14 mouse cellular contexts compared by ENCODE assay signal in genomic region chr11:78815986-78816792, GRCm38 (mm10). TPM values are rescaled to one million over a fixed set of nuclear protein-coding genes. Genes with fewer than 3 reads are reported as not detected.
A peak's percentile ranks its signal among the peaks of the same experiment; 100 is the strongest.
DNase-seq lines count a peak whose midpoint lies in the region; ATAC-seq lines count a peak whose summit lies in the region.
"Had no signal": no experiment of that assay in that cellular context is flagged by ENCODE, and none has a peak within 500 bp of the region (broad histone marks: within the 10 kb centered on the region; RNA-seq: fewer than 3 reads in every experiment).

No protein-coding gene starts in this region.

- WGBS in embryonic facial prominence, embryonic 14.5 days: 53% methylated on average over 14 of the region's 14 CpGs
- 55% methylated on average over 14 of the region's 14 CpGs for WGBS in embryonic facial prominence, embryonic 10.5 days
- 63% methylated on average over 14 of the region's 14 CpGs for WGBS in hindbrain, embryonic 11.5 days
- 24% methylated on average over 14 of the region's 14 CpGs for WGBS in midbrain, embryonic 13.5 days
- WGBS in limb, embryonic 10.5 days: 64% methylated on average over 14 of the region's 14 CpGs

- H3K36me3 ChIP-seq in embryonic facial prominence, embryonic 14.5 days (ENCODE audit: control insufficient read depth, insufficient read depth, low read length): no peaks in the 10 kb centered on the region
- no peaks in the 10 kb centered on the region for H3K36me3 ChIP-seq in embryonic facial prominence, embryonic 10.5 days (replicated peaks)
- no peaks in the 10 kb centered on the region for H3K36me3 ChIP-seq in hindbrain, embryonic 11.5 days (ENCODE audit: control insufficient read depth, insufficient read depth, low read length)
- no peaks in the 10 kb centered on the region for H3K36me3 ChIP-seq in midbrain, embryonic 13.5 days
- no peaks in the 10 kb centered on the region for H3K36me3 ChIP-seq in limb, embryonic 10.5 days
- H3K36me3 ChIP-seq: heart, embryonic 13.5 days; limb, embryonic 15.5 days had no signal

- no peaks in the 10 kb centered on the region for H3K9me3 ChIP-seq in embryonic facial prominence, embryonic 14.5 days (ENCODE audit: control insufficient read depth, low read length)
- H3K9me3 ChIP-seq in embryonic facial prominence, embryonic 10.5 days: no peaks in the 10 kb centered on the region
- H3K9me3 ChIP-seq in hindbrain, embryonic 11.5 days (ENCODE audit: control insufficient read depth, low read length): no peaks in the 10 kb centered on the region
- no peaks in the 10 kb centered on the region for H3K9me3 ChIP-seq in midbrain, embryonic 13.5 days
- H3K9me3 ChIP-seq in limb, embryonic 10.5 days (replicated peaks): no peaks in the 10 kb centered on the region
- H3K9me3 ChIP-seq: heart, embryonic 13.5 days; limb, embryonic 15.5 days had no signal

- no peak overlapping the region for H3K9ac ChIP-seq in embryonic facial prominence, embryonic 14.5 days (ENCODE audit: low read depth, low read length)
- H3K9ac ChIP-seq in hindbrain, embryonic 11.5 days (ENCODE audit: low read depth, low read length): no peak overlapping the region
- H3K9ac ChIP-seq in midbrain, embryonic 13.5 days (replicated peaks): no peak overlapping the region
- H3K9ac ChIP-seq: heart, embryonic 13.5 days; limb, embryonic 15.5 days; lung, embryonic 14.5 days had no signal

- H3K27me3 ChIP-seq in embryonic facial prominence, embryonic 14.5 days (replicated peaks; ENCODE audit: control insufficient read depth, insufficient read depth, low read length): no peaks in the 10 kb centered on the region
- peaks cover 31% of the 10 kb centered on the region for H3K27me3 ChIP-seq in embryonic facial prominence, embryonic 10.5 days (replicated peaks; ENCODE audit: low read depth, poor library complexity, severe bottlenecking)
- no peaks in the 10 kb centered on the region for H3K27me3 ChIP-seq in hindbrain, embryonic 11.5 days (ENCODE audit: control insufficient read depth, insufficient read depth, low read length)
- H3K27me3 ChIP-seq in midbrain, embryonic 13.5 days: peaks cover 9% of the 10 kb centered on the region
- peaks cover 14% of the 10 kb centered on the region; the same call in 1 of the 2 replicates for H3K27me3 ChIP-seq in limb, embryonic 10.5 days (ENCODE audit: low read depth, poor library complexity, severe bottlenecking)
- H3K27me3 ChIP-seq: heart, embryonic 13.5 days; limb, embryonic 15.5 days had no signal

- peaks cover 7% of the 10 kb centered on the region; the same call in 1 of the 2 replicates for H3K4me1 ChIP-seq in embryonic facial prominence, embryonic 14.5 days (ENCODE audit: control insufficient read depth, insufficient read depth, low read length)
- peaks cover 45% of the 10 kb centered on the region for H3K4me1 ChIP-seq in embryonic facial prominence, embryonic 10.5 days
- H3K4me1 ChIP-seq in hindbrain, embryonic 11.5 days (replicated peaks; ENCODE audit: control insufficient read depth, insufficient read depth, low read length): peaks cover 8% of the 10 kb centered on the region
- H3K4me1 ChIP-seq in midbrain, embryonic 13.5 days (replicated peaks): peaks cover 71% of the 10 kb centered on the region
- peaks cover 37% of the 10 kb centered on the region for H3K4me1 ChIP-seq in limb, embryonic 10.5 days

- peak; percentile 56 for DNase-seq in embryonic facial prominence, embryonic 14.5 days (ENCODE audit: low spot score)
- no peak for DNase-seq in embryonic facial prominence, embryonic 10.5 days (ENCODE audit: low spot score)
- DNase-seq in hindbrain, embryonic 11.5 days (ENCODE audit: low spot score): no peak
- DNase-seq in lung, postnatal 10 days: no peak
- DNase-seq in limb, embryonic 10.5 days (ENCODE audit: low spot score): no peak
- DNase-seq in thymus, adult 18-20 months: no peak
- DNase-seq: cerebellum, adult 9-11 months; gastrocnemius, postnatal 10 days; lung, embryonic 14.5 days; thymus, adult 2 months had no signal

- no peak overlapping the region for H3K4me2 ChIP-seq in embryonic facial prominence, embryonic 14.5 days (ENCODE audit: low read depth, low read length)
- H3K4me2 ChIP-seq in hindbrain, embryonic 11.5 days (replicated peaks; ENCODE audit: low read depth, low read length): no peak overlapping the region
- 0 out of 2 replicates have a peak overlapping the region, but pooled peaks have one; percentile 20 for H3K4me2 ChIP-seq in midbrain, embryonic 13.5 days (replicated peaks)
- H3K4me2 ChIP-seq: heart, embryonic 13.5 days; limb, embryonic 15.5 days; lung, embryonic 14.5 days had no signal

- peak; percentile 78; the same call in 1 of the 2 replicates for ATAC-seq in embryonic facial prominence, embryonic 14.5 days (ENCODE audit: low read depth)
- ATAC-seq in hindbrain, embryonic 11.5 days (ENCODE audit: low FRiP score): no peak
- peak; percentile 67 for ATAC-seq in midbrain, embryonic 13.5 days
- no peak for ATAC-seq in cerebellum, adult (ENCODE audit: insufficient number of reproducible peaks, low FRiP score, low TSS enrichment)

- H3K27ac ChIP-seq in embryonic facial prominence, embryonic 14.5 days (replicated peaks; ENCODE audit: low read depth, low read length): no peak overlapping the region
- no peak overlapping the region for H3K27ac ChIP-seq in embryonic facial prominence, embryonic 10.5 days (replicated peaks)
- H3K27ac ChIP-seq in hindbrain, embryonic 11.5 days (ENCODE audit: low read depth, low read length): 0 out of 2 replicates have a peak overlapping the region, but pooled peaks have one; percentile 30
- H3K27ac ChIP-seq in midbrain, embryonic 13.5 days: peak overlapping the region; percentile 83
- no peak overlapping the region for H3K27ac ChIP-seq in limb, embryonic 10.5 days
- H3K27ac ChIP-seq: heart, embryonic 13.5 days; limb, embryonic 15.5 days had no signal

- H3K4me3 ChIP-seq in embryonic facial prominence, embryonic 14.5 days (ENCODE audit: low read depth, low read length): no peak overlapping the region
- H3K4me3 ChIP-seq in embryonic facial prominence, embryonic 10.5 days: no peak overlapping the region
- H3K4me3 ChIP-seq in hindbrain, embryonic 11.5 days (ENCODE audit: low read depth, low read length): no peak overlapping the region
- H3K4me3 ChIP-seq in midbrain, embryonic 13.5 days (replicated peaks): no peak overlapping the region
- H3K4me3 ChIP-seq in limb, embryonic 10.5 days: no peak overlapping the region
- H3K4me3 ChIP-seq: heart, embryonic 13.5 days; limb, embryonic 15.5 days had no signal

RNA-seq across cellular contexts. Expression of gene Lyrm9, which starts 10.2 kb away (rescaled TPM):
- polyA plus RNA-seq in embryonic facial prominence, embryonic 14.5 days (2014; fragmentation: Nextera tagmentation; extraction: Ambion mirVana): 10.5 and 14.2 TPM in 2 replicates
- polyA plus RNA-seq in embryonic facial prominence, embryonic 10.5 days (2016; fragmentation: Nextera tagmentation; extraction: Ambion mirVana): 18.9 and 24.5 TPM in 2 replicates
- polyA plus RNA-seq in hindbrain, embryonic 11.5 days (2014; fragmentation: Nextera tagmentation; extraction: Ambion mirVana): 16.6 and 19.8 TPM in 2 replicates
- polyA plus RNA-seq in midbrain, embryonic 13.5 days (2015; fragmentation: Nextera tagmentation; extraction: Ambion mirVana): 25.3 and 28.2 TPM in 2 replicates
- 13.9 and 17.8 TPM in 2 replicates for polyA plus RNA-seq in limb, embryonic 10.5 days (2016; fragmentation: Nextera tagmentation; extraction: Ambion mirVana)

Comparison
In these comparisons a context has a peak if more than half of its experiments do, and no peak if none do; other contexts are left out.
1. ATAC-seq: peak in embryonic facial prominence, embryonic 14.5 days (single experiment) and midbrain, embryonic 13.5 days (single experiment); none in hindbrain, embryonic 11.5 days (single experiment) and cerebellum, adult (single experiment).
2. H3K27ac ChIP-seq: peak in hindbrain, embryonic 11.5 days (single experiment) and midbrain, embryonic 13.5 days (single experiment); none in embryonic facial prominence, embryonic 14.5 days (single experiment), embryonic facial prominence, embryonic 10.5 days (single experiment) and limb, embryonic 10.5 days (single experiment).